Mouse (Mus musculus): ENCODE measurements around the gene Gm13285.
"Not testable (repeated sequence)": the region's sequence is repeated elsewhere in the genome, so short reads cannot be mapped to it uniquely, and the experiment has no call there.

DNA sequence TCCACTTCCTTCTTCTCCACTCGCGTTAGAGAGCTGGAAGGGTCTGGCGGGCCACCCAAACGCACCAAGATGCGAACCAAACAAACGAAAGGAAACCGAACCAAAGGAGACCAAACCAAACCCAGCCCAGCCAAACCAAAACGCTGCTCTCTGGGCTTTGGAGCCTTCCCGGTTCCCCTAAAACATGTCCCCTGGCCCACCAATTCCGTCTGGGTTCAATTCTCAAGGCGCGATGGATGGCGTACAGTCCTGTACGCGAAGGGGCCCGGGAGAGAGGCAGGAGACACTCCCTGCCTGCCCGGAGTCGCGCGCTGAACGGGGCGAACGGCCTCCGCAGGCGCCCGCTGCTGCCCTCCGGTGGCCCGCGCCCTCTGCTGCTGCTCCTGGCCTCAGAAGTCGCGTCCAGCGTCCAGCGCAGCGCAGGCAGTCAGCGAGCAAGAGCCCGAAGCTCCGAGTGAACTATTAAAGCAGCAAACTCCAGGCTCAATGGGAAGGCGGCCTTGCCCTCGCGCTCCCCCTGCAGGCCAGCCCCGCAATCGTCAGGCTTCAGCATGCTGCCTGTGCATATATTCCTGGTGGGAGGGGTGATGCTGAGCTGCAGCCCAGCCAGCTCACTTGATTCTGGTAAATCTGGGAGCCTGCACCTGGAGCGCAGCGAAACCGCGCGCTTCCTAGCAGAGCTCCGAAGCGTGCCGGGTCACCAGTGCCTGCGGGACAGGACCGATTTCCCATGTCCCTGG is 5.4 kb upstream of the Gm13285 start, which contains the start of gene Gm13275:
- TF ChIP-seq CTCF (IDR thresholded peaks at IDR 0.05; ENCODE audit: borderline replicate concordance, insufficient read depth, low read length); POLR2A (IDR thresholded peaks at IDR 0.05; ENCODE audit: low read depth, low read length): not testable (repeated sequence)

Data from embryonic fibroblast, embryonic 13.5 days (primary cell).